Mouse (Mus musculus): ENCODE data around the gene Aars2. TPM values are rescaled to one million over a fixed set of nuclear protein-coding genes. Genes with fewer than 3 reads are reported as not detected.
A peak's percentile ranks its signal among the peaks of the same experiment; 100 is the strongest.

The Aars2 gene
- total RNA-seq, 2 experiments from 2014 or later = 27.2 to 29.1 TPM

GRCm38 (mm10) chr17:45474669-45475465, 31.8 kb upstream of the Aars2 start, which contains the start of gene Spats1:
Gene Spats1 (minus strand): TSS chr17:45475415.
- H3K27ac ChIP-seq = peak within 1 kb of the TSS; percentile 97
- peak; percentile 85 for DNase-seq (ENCODE audit: extremely low spot score in 1 of 2, low spot score in 2 of 2)
- intact Hi-C loops (cut with DNase I) = loop anchor here (5.0 to 10.0 kb wide), 2 partner anchors 150 to 167 kb away; no protein-coding TSS in a partner anchor
- peak within 1 kb of the TSS; percentile 48 for H3K4me3 ChIP-seq
- TF ChIP-seq CTCF (IDR thresholded peaks at IDR 0.05) = no peak; the same call in none of the 2 replicates

- peak; percentile 84 to 93 for DNase-seq (ENCODE audit: extremely low spot score in 1 of 2, low spot score in 2 of 2)
- no peak overlapping the region for H3K27ac ChIP-seq
- intact Hi-C loops (cut with DNase I) = loop anchor here (1.0 to 10.0 kb wide), 4 partner anchors 28 to 164 kb away; partner anchors contain the start of gene Aars2
- H3K4me3 ChIP-seq = no peak overlapping the region
- peak; percentile 99 for TF ChIP-seq CTCF (IDR thresholded peaks at IDR 0.05)
These were observed 28.3 kb upstream of the Aars2 start for GRCm38 (mm10) chr17:45478234-45478825.

DNA sequence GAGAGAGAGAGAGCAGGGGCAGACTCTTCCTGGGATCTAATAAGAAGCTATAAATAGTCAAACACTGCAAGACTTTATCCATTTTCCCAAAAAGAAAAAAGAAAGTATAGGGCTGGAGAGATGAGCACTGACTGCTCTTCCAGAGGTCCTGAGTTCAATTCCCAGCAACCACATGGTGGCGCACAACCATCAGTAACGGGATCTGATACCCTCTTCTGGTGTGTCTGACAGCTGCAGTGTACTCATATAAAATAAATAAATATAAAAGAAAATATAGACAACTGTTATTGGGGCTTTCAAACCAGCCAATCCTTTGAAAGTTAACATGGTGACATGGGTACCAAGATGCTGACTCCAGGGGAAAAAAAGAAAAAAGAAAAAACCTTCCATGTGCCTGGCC, 26.2 kb upstream of the Aars2 start:
- DNase-seq (ENCODE audit: extremely low spot score in 1 of 2, low spot score in 2 of 2) = no peak
- intact Hi-C loops (cut with DNase I) = no loop called here
- TF ChIP-seq CTCF (IDR thresholded peaks at IDR 0.05) = peak; percentile 45
- H3K4me3 ChIP-seq = no peak overlapping the region
- H3K27ac ChIP-seq = no peak overlapping the region

DNA sequence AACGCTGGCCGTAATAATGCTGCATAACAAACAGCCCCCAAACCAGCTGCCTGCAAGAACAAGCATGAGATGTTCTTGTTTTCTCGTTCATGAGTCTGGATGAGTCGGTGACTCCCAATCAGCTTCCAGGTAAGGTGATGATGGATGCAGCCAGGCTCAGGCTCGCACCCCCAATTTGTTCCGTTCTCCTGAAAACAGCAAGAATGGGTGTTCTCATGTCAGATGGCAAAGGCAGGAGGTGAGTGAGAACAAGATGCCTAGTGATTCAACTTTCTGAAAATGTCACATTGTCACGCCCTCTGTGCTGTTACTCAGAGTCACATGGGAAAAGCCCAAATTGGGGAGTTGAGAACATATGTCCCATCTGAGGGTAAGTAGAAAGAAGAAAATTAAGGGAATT, 21.1 kb upstream of the Aars2 start:
- H3K4me3 ChIP-seq = no peak overlapping the region
- intact Hi-C loops (cut with DNase I) = no loop called here
- no peak for DNase-seq (ENCODE audit: extremely low spot score in 1 of 2, low spot score in 2 of 2)
- no peak overlapping the region for H3K27ac ChIP-seq
- TF ChIP-seq CTCF (IDR thresholded peaks at IDR 0.05) = no peak

GRCm38 (mm10) chr17:45487216-45487615, 19.4 kb upstream of the Aars2 start:
- Histone ChIP-seq H3K4me3 (no peak overlapping the region), H3K27ac (no peak overlapping the region)
- no peak for DNase-seq (ENCODE audit: extremely low spot score in 1 of 2, low spot score in 2 of 2)
- intact Hi-C loops (cut with DNase I) = no loop called here
- TF ChIP-seq CTCF (IDR thresholded peaks at IDR 0.05) = no peak

DNA sequence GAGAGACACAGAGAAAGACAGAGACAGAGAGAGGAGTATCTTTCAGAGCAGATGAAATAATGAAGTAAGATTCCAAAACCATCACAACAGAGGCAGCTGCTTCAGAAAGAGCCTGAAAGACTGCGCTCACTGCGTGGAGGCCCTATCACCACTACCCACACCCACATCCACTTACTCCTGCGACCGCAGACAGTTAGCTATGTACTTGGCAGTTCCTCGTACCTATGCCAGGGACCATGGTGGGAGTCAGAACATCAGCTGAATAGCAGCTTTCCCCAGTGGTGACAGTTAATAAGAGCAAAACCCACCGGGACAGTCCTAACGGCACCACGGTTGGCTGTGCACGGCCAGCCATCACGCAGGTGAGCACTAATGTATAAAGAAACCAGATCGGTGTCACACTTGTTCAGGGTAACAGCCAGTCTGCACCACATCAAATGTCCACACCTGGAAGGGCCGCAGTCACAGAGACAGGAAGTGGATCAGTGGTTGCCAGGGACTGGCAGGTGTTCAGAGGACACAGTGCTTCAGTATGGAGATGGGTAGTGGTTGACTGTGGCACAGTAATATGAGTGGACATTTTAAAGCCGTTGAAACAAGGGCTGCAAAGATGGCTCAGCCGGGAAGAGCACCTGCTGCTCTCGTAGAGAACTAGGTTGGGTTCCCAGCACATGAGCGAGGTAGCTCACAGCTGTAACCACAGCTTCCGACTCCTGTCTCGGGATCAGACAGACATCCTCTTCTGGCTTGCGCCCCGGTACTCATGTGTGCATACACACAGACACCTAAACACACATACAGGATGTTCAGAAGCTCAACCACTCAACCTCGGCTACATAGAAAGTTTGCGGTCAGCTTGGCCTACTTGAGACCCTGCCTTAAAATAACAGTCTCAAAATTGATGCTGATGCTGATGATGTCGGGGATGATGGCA, 18.1 kb upstream of the Aars2 start:
- Histone ChIP-seq H3K4me3 (no peak overlapping the region), H3K27ac (no peak overlapping the region)
- intact Hi-C loops (cut with DNase I) = no loop called here
- DNase-seq (ENCODE audit: extremely low spot score in 1 of 2, low spot score in 2 of 2) = no peak
- no peak for TF ChIP-seq CTCF (IDR thresholded peaks at IDR 0.05)

GRCm38 (mm10) chr17:45489736-45490135, 16.9 kb upstream of the Aars2 start:
- no peak overlapping the region for H3K27ac ChIP-seq
- intact Hi-C loops (cut with DNase I) = no loop called here
- no peak for TF ChIP-seq CTCF (IDR thresholded peaks at IDR 0.05)
- no peak for DNase-seq (ENCODE audit: extremely low spot score in 1 of 2, low spot score in 2 of 2)
- H3K4me3 ChIP-seq = no peak overlapping the region

GRCm38 (mm10) chr17:45490532-45491154, 16.0 kb upstream of the Aars2 start:
- DNase-seq (ENCODE audit: extremely low spot score in 1 of 2, low spot score in 2 of 2) = no peak
- Histone ChIP-seq H3K27ac (no peak overlapping the region), H3K4me3 (no peak overlapping the region)
- intact Hi-C loops (cut with DNase I) = no loop called here
- no peak for TF ChIP-seq CTCF (IDR thresholded peaks at IDR 0.05)

DNA sequence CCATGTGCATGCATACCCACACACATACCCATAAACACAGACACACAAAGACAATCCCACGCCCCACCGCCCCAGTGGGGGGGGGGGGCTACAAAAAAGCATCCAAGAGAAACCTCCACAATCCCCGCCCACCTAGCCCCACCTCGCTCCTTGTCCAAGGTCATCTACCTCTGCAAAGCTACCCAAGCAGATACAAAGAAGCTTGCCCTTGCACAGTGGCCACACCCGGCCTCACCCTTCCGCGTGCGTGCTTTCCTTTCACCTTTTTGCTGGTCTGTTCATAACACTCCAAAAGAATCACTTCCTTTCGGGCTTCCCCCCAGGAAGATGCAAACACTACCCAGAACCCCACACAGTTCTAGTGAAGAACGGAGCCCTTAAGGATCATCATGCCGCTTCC, 11.2 kb upstream of the Aars2 start:
- intact Hi-C loops (cut with DNase I) = no loop called here
- DNase-seq (ENCODE audit: extremely low spot score in 1 of 2, low spot score in 2 of 2) = no peak
- H3K4me3 ChIP-seq = no peak overlapping the region
- no peak for TF ChIP-seq CTCF (IDR thresholded peaks at IDR 0.05)
- H3K27ac ChIP-seq = no peak overlapping the region

DNA sequence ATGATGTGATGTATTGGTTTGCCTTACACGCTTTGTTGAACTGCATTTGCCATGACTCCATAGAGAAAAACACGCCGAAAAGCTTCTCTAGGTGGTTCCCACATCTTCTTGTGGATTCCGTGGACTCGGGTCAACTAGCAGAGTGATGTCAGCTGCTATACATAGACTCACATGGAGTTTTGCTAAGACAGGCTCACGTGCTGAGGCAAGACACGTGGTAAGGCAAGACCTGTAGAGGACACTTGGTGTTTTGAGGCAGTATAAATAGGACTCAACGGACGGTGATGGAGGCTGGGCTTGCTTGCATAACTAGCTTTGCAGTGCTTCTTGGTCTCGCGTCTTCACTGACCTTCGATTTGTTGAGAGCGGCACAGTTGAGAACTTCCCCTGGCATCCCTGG, 8.2 kb upstream of the Aars2 start:
- no peak for TF ChIP-seq CTCF (IDR thresholded peaks at IDR 0.05)
- no peak overlapping the region for H3K27ac ChIP-seq
- intact Hi-C loops (cut with DNase I) = no loop called here
- no peak for DNase-seq (ENCODE audit: extremely low spot score in 1 of 2, low spot score in 2 of 2)
- no peak overlapping the region for H3K4me3 ChIP-seq

- H3K4me3 ChIP-seq = no peak overlapping the region
- intact Hi-C loops (cut with DNase I) = no loop called here
- no peak; the same call in 1 of the 2 replicates for TF ChIP-seq CTCF (IDR thresholded peaks at IDR 0.05)
- no peak for DNase-seq (ENCODE audit: extremely low spot score in 1 of 2, low spot score in 2 of 2)
- H3K27ac ChIP-seq = no peak overlapping the region
These were observed 7.1 kb upstream of the Aars2 start for GRCm38 (mm10) chr17:45499516-45499915.
